Mouse (Mus musculus) E14TG2a.4 (cell line): ENCODE data around the gene Msmp.

Experiments
- CTCF ChIP-seq: conservative IDR thresholded peaks from 2 replicates; pipeline ENCODE4 v1.5.1; 2014; ENCODE audit warnings: low read length
- NANOG ChIP-seq: IDR thresholded peaks from 2 replicates; pipeline ENCODE4 v1.6.1; 2014; ENCODE audit warnings: borderline replicate concordance, low read length, mixed read lengths

GRCm38 (mm10) chr4:43549055-43549454, 35.2 kb downstream of the Msmp start:
- no peak for TF ChIP-seq CTCF
- no peak for TF ChIP-seq NANOG
